Mouse (Mus musculus): ENCODE results near the gene Elmo1.

- TF ChIP-seq POLR2A (IDR thresholded peaks at IDR 0.05; ENCODE audit: insufficient read length, low read depth) (no peak), E2F4 (IDR thresholded peaks at IDR 0.05; ENCODE audit: insufficient read depth) (no peak)
These were observed 210.2 kb downstream of the Elmo1 start for GRCm38 (mm10) chr13:20300626-20301025.
